Mouse (Mus musculus) G1E (cell line): ENCODE results near the gene Iqschfp. TPM values are rescaled to one million over a fixed set of nuclear protein-coding genes. Genes with fewer than 3 reads are reported as not detected.
"Not testable (repeated sequence)": the region's sequence is repeated elsewhere in the genome, so short reads cannot be mapped to it uniquely, and the experiment has no call there.

ENCODE experiments used
- ATAC-seq: 2 replicates; pipeline ENCODE4 v1.8.0; 2016; ENCODE audit warnings: mild to moderate bottlenecking; ENCODE audit not compliant: insufficient number of reproducible peaks, poor library complexity, low FRiP score, severe bottlenecking; ENCODE audit errors: extremely low read depth
- DNase-seq: peaks from one replicate; pipeline ENCODE4 v3.0.0; 2012; ENCODE audit warnings: low spot score
- H3K27me3 ChIP-seq: 2 replicates; pipeline ENCODE4 v1.6.1; 2012; ENCODE audit warnings: mild to moderate bottlenecking, low read length, inconsistent platforms; ENCODE audit not compliant: insufficient read depth
- H3K36me3 ChIP-seq: replicated peaks from 2 replicates; pipeline ENCODE3; 2012; ENCODE audit warnings: mild to moderate bottlenecking, inconsistent platforms
- H3K4me1 ChIP-seq: 2 replicates; pipeline ENCODE4 v1.6.1; 2012; ENCODE audit warnings: low read depth, low read length, inconsistent platforms, mixed read lengths; ENCODE audit not compliant: insufficient read depth
- H3K4me3 ChIP-seq: 2 replicates; pipeline ENCODE4 v1.5.1; 2012; ENCODE audit warnings: low read depth, mild to moderate bottlenecking, inconsistent platforms, low read length, moderate library complexity, mixed read lengths
- H3K9me3 ChIP-seq: replicated peaks from 2 replicates; pipeline ENCODE4 v1.6.1; 2012; ENCODE audit warnings: inconsistent platforms
- CTCF ChIP-seq: IDR thresholded peaks from 2 replicates; pipeline ENCODE4 v1.5.1; 2012; ENCODE audit warnings: low read depth, low read length, inconsistent platforms, mixed read lengths
- GATA1 ChIP-seq: IDR thresholded peaks from 2 replicates; pipeline ENCODE4 v1.6.1; 2012; ENCODE audit warnings: borderline replicate concordance, low read length, inconsistent platforms, mixed read lengths
- GATA2 ChIP-seq: IDR thresholded peaks from 2 replicates; pipeline ENCODE4 v1.6.1; 2012; ENCODE audit warnings: low read depth, low read length, inconsistent platforms, borderline replicate concordance
- POLR2AphosphoS5 ChIP-seq: IDR thresholded peaks from 2 replicates; pipeline ENCODE4 v1.6.1; 2012; ENCODE audit warnings: low read depth, low read length, inconsistent platforms; ENCODE audit not compliant: insufficient replicate concordance
- TAL1 ChIP-seq: conservative IDR thresholded peaks from 2 replicates; pipeline ENCODE4 v1.6.1; 2012; ENCODE audit warnings: low read depth, low read length, inconsistent platforms, mixed read lengths
- polyA plus RNA-seq: library from polyadenylated mRNA; stranded (reverse); fragments of >175 nt; gene quantifications from 2 replicates; pipeline ENCODE4 v1.2.3, GENCODE M21; 2012
- total RNA-seq, 2 experiments: library from RNA; stranded (forward) in 1 of 2; stranded (reverse) in 1 of 2; fragments of 200-1000 nt in 1 of 2; fragments of >200 nt in 1 of 2; fragmentation: Nextera tagmentation in 1 of 2; gene quantifications; 2 replicates each; pipeline ENCODE4 v1.2.3; 2014 to 2017

Iqschfp gene
- total and polyA plus RNA-seq, 3 experiments, result not detected

DNA sequence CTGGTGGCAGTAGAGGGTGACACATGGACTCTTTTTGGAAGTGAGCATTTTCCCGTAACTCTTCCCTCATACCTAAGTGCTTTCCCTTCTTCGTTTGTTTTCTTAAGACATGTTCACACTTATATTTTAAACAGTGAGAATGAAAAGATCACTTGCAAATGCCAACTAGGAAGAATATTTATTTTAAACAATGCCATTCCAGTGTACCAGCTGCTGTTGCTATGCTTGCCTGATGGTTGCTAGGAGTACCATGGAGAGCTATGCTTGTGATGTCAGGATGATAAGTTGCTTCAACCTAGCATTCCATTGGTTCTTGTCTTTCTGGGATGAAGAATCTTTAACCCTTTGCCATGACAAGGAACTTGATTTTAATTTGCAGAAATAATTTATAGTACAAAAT, 193.0 kb downstream of the Iqschfp start:
- H3K36me3 ChIP-seq, result no peaks in the 10 kb centered on the region
- H3K4me1 ChIP-seq, result no peaks in the 10 kb centered on the region
- DNase-seq (no peak), ATAC-seq (no peak)
- H3K9me3 ChIP-seq, result peaks cover 13% of the 10 kb centered on the region
- H3K4me3 ChIP-seq, result no peak overlapping the region
- H3K27me3 ChIP-seq, result no peaks in the 10 kb centered on the region
- TF ChIP-seq TAL1, result no peak
- TF ChIP-seq CTCF, result no peak
- TF ChIP-seq GATA2, result no peak
- no peak for TF ChIP-seq GATA1
- no peak for TF ChIP-seq POLR2AphosphoS5

DNA sequence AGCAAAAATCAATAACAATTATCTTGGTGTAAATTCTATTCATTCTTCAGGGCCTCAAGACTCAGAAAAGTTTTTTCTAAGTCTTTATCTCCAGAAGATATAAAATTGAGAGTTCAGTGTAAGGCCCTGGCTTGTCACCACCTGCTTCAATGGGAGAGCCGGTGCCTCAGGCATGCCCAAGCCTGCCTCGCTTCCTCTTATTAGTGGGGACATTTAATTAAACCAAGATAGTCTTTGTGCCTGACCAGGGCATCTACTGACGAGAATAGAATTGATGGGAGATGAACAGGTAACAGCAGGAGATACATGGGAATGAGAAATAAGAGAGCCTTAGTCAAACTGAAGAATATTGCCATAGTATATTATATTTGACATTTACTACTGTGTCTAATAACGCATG, 200.1 kb downstream of the Iqschfp start:
- Histone ChIP-seq H3K9me3 (0 out of 2 replicates have a peak, but pooled peaks cover 4% of the 10 kb centered on the region), H3K4me1 (no peaks in the 10 kb centered on the region), H3K4me3 (no peak overlapping the region), H3K27me3 (no peaks in the 10 kb centered on the region), H3K36me3 (no peaks in the 10 kb centered on the region)
- ATAC-seq (no peak), DNase-seq (no peak)
- TF ChIP-seq CTCF, result no peak
- TF ChIP-seq TAL1, result no peak
- no peak for TF ChIP-seq GATA1
- no peak for TF ChIP-seq POLR2AphosphoS5
- TF ChIP-seq GATA2, result no peak

DNA sequence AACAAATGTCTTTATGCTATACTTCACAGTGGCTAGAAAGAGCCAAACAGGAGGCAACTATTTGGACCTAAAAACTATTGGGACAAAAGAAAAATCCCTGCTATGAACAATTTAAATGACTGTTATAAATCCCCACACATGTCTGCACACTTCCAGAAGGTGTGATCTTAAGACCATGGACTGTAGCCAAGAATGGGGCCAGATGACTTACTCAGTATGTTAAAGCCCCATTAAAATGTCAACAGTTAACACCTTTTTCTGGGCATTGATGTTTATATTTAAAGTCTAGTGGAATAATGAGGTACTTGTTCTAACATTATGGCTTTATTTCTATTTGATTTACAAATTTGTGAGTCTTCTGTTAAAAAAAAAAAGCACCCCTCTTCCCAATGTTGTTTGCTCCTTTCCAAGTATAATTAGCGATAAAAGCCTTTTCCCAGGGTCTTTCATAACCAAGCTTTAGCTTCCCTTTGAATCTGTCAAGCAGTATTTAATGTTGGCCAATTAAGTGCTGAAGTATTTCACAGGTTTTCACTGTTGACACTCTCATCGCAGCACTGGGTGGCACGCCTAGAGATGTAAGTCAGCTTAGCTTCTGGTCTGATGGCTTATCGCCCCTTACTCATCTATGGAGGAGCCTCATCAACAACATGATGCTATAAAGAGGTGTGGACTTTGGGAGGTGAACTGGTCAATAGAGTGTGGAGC, 204.8 kb downstream of the Iqschfp start:
- Histone ChIP-seq H3K4me1 (no peaks in the 10 kb centered on the region), H3K36me3 (no peaks in the 10 kb centered on the region), H3K27me3 (no peaks in the 10 kb centered on the region), H3K4me3 (no peak overlapping the region), H3K9me3 (no peaks in the 10 kb centered on the region; the same call in 1 of the 2 replicates)
- DNase-seq (no peak), ATAC-seq (no peak)
- TF ChIP-seq CTCF, result no peak
- TF ChIP-seq TAL1, result no peak
- TF ChIP-seq GATA2, result no peak
- no peak for TF ChIP-seq GATA1

DNA sequence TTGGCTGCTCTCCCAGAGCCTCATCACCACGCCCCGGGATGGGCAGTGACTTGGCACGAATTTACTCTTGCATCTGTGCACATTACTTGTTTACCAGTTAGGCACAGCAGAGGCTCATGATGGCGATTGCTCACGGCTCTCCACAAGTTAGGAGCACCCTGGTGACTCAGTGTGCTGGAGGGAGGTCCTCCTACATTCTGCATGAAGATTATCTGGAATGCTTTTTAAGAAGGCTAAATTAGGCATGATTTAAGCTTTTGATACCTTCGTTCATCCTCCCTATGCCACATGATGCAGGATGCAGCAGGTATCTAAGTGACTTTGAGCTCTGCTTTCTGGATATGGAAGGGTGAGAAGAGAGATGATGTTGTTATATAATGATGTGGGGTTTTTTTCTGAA, 207.5 kb downstream of the Iqschfp start:
- H3K27me3 ChIP-seq, H3K4me3 ChIP-seq, H3K36me3 ChIP-seq, H3K4me1 ChIP-seq, DNase-seq, H3K9me3 ChIP-seq, ATAC-seq: not testable (repeated sequence)

DNA sequence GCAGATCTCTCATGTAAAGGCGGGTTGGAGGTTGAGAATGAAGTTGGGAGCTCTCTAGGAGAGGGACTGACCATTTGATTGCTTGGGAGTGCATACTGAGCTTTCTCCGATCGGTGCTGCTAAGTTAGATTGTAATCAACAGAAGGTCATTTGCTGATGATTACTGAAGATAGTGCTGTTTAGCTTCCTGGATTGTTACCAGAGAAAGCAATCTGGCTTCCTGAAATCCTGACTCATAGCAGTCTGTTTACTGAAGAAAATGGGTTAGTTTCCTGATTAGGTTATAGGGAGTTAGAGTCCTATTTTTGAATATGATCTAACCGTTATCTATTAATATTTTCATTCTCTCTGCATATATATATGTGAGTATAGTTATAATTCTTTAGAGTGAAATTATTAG, 209.3 kb downstream of the Iqschfp start:
- ATAC-seq, result no peak
- Histone ChIP-seq H3K4me3 (no peak overlapping the region), H3K27me3 (no peaks in the 10 kb centered on the region), H3K36me3 (no peaks in the 10 kb centered on the region), H3K9me3 (no peaks in the 10 kb centered on the region; the same call in 1 of the 2 replicates), H3K4me1 (no peaks in the 10 kb centered on the region)
- DNase-seq, result no peak
- TF ChIP-seq GATA2 (no peak), CTCF (no peak), TAL1 (no peak), GATA1 (no peak), POLR2AphosphoS5 (no peak)

DNA sequence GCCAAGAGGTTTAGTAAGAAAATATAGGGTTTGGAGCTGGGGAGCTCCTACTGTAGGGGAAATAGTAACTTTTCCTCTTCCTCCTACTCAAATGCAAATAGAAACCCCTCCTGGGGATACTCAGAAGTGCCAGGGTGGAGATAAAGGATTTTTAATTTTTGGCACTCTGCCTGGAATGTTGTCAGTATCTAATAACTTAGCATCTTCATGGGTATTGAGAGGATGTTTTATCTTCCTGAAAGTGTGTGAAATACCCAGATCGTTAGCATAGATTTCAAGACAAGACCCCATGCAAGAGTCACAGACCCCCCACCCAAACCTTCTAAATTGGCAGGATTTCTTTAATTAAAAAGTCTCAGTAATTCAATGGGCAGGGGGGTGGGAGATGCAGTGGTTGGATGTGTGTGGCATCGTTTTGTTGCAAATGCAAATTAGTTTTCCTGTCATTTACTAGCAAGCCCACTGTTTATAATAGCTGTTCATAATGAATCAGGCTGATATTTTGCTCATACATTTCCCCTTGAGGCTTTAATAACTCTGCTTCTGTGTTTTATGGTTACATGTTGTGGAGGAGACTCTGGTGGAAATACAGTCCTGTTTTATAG, 213.2 kb downstream of the Iqschfp start:
- Histone ChIP-seq H3K4me1 (no peaks in the 10 kb centered on the region), H3K9me3 (no peaks in the 10 kb centered on the region), H3K27me3 (no peaks in the 10 kb centered on the region), H3K36me3 (no peaks in the 10 kb centered on the region), H3K4me3 (no peak overlapping the region)
- ATAC-seq (no peak), DNase-seq (no peak)
- TF ChIP-seq POLR2AphosphoS5, result no peak
- TF ChIP-seq GATA2, result no peak

DNA sequence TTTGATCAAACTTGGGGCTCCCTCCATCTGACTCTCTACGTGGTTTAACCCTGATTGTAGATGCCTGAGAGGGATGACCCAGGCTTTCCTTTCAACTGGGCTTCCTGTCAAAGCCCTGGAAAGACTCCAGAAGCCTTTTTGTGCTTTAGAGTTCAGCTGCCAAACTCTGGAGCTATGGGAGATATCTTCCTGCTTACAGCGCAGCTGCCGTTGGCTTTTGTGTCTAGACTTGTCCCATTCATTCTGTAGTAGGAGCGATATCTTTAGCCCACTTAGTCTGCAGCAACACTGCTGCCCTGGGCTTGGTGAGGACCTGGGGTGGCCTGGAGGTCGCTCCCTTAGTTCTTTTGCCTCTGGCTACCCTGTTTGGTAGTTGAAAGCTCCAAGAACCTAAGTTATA, 229.3 kb downstream of the Iqschfp start:
- Histone ChIP-seq H3K27me3 (no peaks in the 10 kb centered on the region), H3K4me1 (no peaks in the 10 kb centered on the region), H3K9me3 (peaks cover 3% of the 10 kb centered on the region; the same call in 1 of the 2 replicates), H3K4me3 (no peak overlapping the region), H3K36me3 (no peaks in the 10 kb centered on the region)
- ATAC-seq, result no peak
- DNase-seq, result no peak
- TF ChIP-seq POLR2AphosphoS5, result no peak
- TF ChIP-seq GATA2, result no peak
